Mouse (Mus musculus) lung, adult 18-20 months (tissue): ENCODE results near the gene Tedc1.
A peak's percentile ranks its signal among the peaks of the same experiment; 100 is the strongest.

ENCODE experiments used
- DNase-seq, 2 experiments: peaks; one replicate each; pipeline ENCODE4 v3.0.0; 2022; ENCODE audit warnings: mixed read lengths in 2 of 2

Tedc1 gene

DNA sequence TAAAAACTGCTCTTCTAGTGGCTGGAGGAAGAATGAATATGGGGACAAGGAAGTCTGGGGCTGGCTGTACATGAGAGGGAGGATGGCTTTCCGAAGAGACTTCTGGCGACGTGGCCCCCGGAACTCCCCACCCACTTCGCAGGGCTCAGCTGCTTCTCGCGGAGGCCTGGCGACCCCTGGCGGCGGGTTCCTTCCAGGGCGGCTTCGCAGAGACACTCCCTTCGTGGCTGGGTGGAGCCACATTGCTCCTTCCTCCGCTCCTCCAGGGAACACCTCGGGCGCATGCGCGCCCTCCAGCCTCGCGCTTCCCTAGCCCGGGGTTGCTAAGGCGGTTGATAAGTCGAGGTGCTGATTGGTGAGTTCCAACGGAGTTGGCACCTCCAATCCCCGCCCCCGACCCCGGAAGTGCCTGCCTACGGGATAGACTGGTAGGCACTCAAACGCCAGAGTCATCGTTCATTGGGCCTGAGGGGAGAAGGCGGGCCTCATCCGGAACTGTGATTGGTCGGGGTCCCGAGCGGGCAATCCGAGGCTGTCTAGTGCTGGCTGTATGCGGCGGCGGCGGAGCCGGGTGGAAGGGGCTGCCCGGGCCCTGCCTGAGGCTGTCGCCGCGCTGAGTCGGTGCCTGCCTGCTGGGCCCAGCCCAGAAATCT, at the start of gene Tedc1:
Gene Tedc1, plus strand, starts transcription at position 535 of the 653 bp plus-strand sequence.
- DNase-seq = peak; percentile 99

DNA sequence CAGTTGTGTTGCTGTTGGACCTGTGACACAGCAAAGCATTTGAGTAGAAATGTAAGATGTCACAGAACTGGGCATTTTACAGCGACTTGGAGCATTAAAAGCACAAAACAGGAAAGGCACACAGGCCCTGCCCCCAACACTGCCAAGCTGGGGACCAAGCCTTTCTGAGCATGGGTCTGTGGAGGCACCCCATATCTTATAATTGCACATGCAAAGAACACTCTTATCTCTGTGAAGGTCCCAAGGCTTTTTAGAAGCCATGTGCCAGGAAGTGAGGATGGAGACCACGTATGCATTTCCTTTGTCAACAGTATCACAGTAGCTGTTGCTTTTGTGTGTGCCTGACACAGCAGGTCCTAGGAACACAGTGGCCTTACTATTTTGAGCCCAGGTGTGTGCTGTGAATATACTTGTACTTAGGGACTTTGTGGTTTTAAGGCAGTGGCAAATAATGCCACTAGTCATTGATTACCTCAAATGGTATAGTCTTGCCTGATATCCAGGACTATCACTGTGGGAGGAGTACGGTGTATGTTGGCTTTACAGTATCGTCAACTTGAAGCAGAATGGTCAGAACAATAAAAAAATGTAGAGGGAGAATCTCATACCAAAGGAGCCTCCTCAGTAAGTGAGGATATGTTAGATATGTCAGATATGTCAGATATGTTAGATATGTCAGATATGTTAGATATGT, 48.6 kb upstream of the Tedc1 start:
- DNase-seq = no peak

GRCm38 (mm10) chr12:113108528-113109283, 47.5 kb upstream of the Tedc1 start:
- DNase-seq = no peak

GRCm38 (mm10) chr12:113109801-113110200, 46.4 kb upstream of the Tedc1 start:
- no peak for DNase-seq

DNA sequence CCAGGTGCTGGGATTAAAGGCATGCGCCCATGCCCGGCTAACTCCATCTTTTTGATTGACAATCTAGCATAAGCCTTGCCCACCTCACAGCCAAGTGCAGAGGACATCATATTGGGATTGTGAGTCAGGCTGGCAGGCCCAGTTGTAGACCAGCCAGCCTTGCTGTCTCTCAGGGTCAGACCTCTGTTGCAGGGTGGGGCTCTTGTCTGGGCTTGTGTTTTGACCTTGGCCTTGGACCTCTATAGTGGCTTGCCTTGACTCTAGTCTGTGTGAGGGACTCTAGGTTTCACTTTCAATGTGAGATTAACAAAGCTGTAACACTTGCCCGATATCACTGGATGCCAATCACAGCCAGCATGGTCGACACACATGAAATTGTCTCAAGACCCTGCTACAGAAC, 42.1 kb upstream of the Tedc1 start:
- DNase-seq = no peak

GRCm38 (mm10) chr12:113114856-113115538, 41.2 kb upstream of the Tedc1 start:
- no peak for DNase-seq

GRCm38 (mm10) chr12:113119516-113120410, 36.5 kb upstream of the Tedc1 start:
- DNase-seq = peak; percentile 84 to 89

- no peak for DNase-seq
Observed at GRCm38 (mm10) chr12:113124726-113125125, 31.5 kb upstream of the Tedc1 start.

GRCm38 (mm10) chr12:113130732-113131131, 25.5 kb upstream of the Tedc1 start:
- DNase-seq = no peak

GRCm38 (mm10) chr12:113131601-113132000, 24.6 kb upstream of the Tedc1 start:
- DNase-seq = no peak

GRCm38 (mm10) chr12:113132567-113132966, 23.7 kb upstream of the Tedc1 start:
- peak; percentile 96 to 98 for DNase-seq

DNA sequence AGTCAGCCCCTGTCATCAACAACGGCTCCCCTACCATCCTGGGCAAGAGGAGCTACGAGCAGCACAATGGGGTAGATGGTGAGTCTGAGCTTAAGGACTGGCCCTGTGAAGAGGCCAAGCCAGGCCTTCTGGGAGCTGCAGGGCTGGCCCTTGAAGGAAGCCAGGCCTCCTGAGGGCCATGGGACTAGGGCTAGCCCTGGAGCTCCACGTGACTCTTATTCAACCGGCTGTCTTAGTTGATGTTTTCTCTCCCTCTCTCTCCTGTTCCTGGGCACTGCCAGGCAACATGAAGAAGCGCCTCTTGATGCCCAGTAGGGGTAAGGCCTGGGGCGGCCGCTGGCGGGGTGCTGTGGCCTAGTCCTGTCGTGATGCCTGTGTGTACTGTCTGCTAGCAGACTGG, 23.0 kb upstream of the Tedc1 start:
- peak in 1 of 2 experiments; percentile 47 for DNase-seq

GRCm38 (mm10) chr12:113133861-113134403, 22.3 kb upstream of the Tedc1 start:
- peak in 1 of 2 experiments; percentile 61 for DNase-seq

DNA sequence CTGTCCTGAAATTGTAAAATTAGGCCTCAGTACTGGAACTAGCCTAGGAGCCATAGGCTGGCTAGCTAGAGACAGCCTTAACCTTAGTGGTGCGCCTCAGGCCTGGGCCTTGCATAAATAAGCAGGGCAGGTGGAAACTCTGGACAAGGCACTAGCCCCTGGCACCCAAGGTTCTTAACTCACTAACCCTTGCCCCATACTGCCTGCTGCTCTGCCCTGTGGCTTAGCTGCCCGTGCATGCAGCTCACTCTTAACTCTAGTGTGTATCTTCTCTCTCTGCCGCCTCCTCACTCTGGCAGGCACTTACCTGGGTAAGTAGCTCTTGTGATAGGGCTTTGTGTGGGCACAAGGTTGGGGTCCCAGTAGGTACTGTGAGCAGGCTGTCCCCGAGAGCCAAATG, 21.7 kb upstream of the Tedc1 start:
- DNase-seq = peak in 1 of 2 experiments; percentile 21

GRCm38 (mm10) chr12:113135401-113135800, 20.8 kb upstream of the Tedc1 start:
- DNase-seq = no peak

- no peak for DNase-seq
Observed at GRCm38 (mm10) chr12:113136492-113137020, 19.7 kb upstream of the Tedc1 start.

DNA sequence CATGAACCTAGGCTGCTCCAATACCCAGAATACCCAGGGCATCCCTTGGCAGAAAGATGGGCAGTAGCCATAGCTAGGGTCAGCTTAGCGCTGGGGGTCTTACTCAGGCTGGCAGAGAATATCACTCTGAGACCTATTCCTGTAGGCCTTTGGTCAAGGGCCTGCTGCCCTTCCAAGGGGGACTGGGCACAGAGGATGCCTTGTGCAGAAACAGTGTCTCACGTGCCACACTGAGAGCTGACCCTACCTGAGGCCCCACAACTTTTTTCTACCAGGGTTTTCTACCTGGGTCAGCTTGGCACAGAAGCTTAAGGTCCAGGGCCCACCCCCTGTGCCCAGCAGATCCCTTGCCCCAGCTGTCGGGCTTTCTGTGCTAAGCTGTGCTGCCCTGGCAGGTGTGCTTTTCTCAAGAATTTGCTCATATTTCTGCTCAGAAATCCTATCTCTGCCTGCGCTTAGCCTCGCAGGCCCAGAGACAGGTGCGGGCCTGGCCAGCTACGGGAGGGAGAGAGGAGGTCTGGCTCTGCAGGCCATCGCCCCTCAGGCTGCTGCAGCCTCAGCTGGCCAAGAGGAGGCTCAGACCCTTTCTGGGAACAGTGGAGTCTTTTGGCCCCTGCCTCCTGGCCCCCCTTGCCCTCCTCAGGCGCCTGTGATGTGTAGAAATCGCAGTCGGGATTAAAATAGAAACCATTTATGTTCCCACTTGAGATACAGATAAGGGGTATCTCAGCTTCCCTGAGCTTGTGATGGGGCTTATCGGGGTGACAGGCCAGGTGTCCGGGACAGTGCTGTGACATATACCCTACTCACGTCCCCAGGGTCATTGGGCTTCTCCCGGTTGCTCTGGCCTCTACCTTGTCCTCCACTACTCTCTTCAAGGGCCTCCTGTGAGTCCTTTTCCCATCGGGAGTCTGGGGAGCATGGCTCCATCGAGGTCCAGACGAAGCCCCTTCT, 18.7 kb upstream of the Tedc1 start:
- no peak for DNase-seq

- no peak for DNase-seq
Observed at GRCm38 (mm10) chr12:113138291-113138690, 17.9 kb upstream of the Tedc1 start.

DNA sequence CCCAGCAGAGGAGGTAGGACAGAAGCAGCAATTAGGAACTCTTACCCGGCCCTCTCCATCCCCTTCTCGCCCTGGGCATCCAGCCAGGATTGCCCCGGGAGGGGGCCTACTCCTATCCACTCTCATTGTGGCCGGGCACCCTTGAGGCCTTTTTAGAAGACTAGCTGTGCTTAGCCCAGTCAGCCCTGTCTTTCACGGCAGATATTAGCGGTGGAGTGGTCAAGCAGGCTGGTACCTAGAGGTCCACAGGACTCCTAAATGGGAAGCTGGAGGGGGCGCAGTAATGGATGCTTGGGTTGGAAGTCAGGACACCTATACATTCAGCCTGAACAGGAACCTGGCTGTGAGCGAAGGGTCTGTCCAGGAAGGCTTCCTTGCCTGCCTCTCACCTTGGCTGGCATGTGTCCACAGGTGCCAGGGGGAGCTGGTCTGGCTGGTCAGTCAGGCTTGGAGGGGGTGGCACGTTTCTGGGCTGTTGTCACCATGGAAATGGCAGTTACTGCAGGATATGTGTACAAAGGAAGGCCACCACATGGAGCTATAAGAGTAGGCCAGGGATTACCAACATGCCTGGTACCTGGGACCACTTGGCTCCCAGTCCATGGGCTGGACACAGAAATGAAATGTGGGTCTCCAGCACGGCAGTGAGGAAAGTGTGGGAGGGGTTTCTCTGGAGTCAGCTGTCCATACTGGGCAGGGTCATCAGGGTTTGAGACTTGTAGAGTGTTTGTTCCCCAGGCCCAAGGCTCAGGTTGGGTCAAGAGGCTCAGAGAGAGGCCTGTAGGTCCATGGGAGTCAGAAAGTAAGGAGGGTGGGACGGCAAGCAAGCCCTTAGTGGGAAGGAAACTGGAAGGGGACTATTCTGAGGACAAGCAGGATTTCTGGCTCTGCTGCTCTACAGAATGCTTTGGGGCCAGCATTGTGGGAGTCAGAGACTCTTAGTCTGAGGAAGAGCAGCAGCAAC, 17.0 kb upstream of the Tedc1 start:
- peak; percentile 90 to 93 for DNase-seq
